Mouse (Mus musculus) testis, adult 2 months (tissue): Measurements from ENCODE around the gene Ankmy1.

Source experiments
- CTCF ChIP-seq: fragments of 200-500 bp; IDR thresholded peaks from 2 replicates; pipeline ENCODE4 v1.5.1; 2012; ENCODE audit warnings: low read depth, mild to moderate bottlenecking, inconsistent platforms, low read length, moderate library complexity; ENCODE audit not compliant: control insufficient read depth, insufficient read depth, insufficient replicate concordance
- POLR2A ChIP-seq: fragments of 200-500 bp; IDR thresholded peaks from 2 replicates; pipeline ENCODE4 v1.6.1; 2012; ENCODE audit warnings: low read depth, mild to moderate bottlenecking, inconsistent platforms, low read length, moderate library complexity; ENCODE audit not compliant: control insufficient read depth

- TF ChIP-seq POLR2A (no peak), CTCF (no peak)
These were observed 30.9 kb upstream of the Ankmy1 start for GRCm38 (mm10) chr1:92933611-92934010.
